Mouse (Mus musculus) induced T-regulatory cell, adult 2 months (primary cell): ENCODE results near the gene Ctdspl.

Experiments
- DNase-seq: peaks from one replicate; pipeline ENCODE4 v3.0.0-alpha.2; 2012; ENCODE audit warnings: low read depth

Ctdspl gene

DNA sequence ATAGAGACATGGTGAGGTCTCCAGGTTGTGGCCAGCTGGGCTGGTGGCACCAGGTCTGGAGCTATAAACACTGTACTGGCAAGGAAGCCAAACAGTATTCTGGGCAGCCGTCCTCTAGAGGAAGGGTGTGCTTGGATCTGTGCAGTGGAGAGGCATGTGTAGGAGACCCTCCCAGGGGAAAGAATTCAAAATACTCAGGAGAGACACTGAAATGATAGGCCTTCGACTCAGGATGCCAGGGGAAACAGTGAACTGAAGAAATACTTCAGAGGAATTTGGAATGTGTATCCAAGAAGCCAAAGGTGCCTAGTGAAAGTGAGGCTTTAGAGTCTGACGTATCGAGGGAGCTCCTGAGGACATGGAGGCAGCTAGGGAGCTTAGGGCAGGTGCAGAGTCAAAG, 23.4 kb downstream of the Ctdspl start:
- DNase-seq = no peak

- DNase-seq = no peak
Measured at GRCm38 (mm10) chr9:118950061-118950460, 23.8 kb downstream of the Ctdspl start.

GRCm38 (mm10) chr9:118950751-118951150, 24.5 kb downstream of the Ctdspl start:
- no peak for DNase-seq

- no peak for DNase-seq
Measured at GRCm38 (mm10) chr9:118951381-118951780, 25.1 kb downstream of the Ctdspl start.

GRCm38 (mm10) chr9:118952180-118952579, 25.9 kb downstream of the Ctdspl start:
- DNase-seq = no peak

DNA sequence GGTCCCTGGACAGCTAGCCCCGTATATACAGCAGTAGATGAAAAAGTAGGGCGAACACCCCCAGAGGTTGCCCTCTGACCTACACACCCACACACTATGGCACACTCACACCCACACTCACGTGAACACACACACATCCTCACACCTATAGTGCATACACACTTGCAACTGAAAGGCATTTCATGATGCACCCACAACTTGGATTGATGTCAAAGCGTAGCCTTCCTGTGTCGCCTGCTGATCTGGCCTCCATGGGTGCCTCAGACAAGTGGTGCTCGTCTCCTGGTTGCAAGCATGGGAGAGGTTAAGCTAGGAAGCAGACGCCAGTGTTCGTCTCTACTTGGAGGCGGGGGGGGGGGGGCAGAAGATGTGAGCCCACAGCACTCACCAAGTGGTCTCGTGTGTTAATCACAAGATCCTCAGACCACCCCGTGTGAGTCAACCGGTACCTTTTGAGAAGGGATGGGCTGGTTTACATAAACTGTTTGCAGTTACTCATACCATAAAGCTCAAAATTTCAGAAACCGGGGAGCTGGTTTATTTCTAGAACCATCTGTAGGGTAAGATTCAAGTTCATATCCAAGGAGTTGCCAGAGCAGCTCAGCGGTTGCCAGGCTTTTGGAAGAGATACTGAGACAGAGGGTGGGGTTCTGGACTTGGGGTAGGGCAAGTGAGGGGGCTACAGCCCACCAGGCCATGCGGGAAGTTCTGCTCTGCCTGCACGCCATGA, 27.4 kb downstream of the Ctdspl start:
- DNase-seq = no peak

- DNase-seq = no peak
Measured at GRCm38 (mm10) chr9:118958802-118959201, 32.5 kb downstream of the Ctdspl start.

DNA sequence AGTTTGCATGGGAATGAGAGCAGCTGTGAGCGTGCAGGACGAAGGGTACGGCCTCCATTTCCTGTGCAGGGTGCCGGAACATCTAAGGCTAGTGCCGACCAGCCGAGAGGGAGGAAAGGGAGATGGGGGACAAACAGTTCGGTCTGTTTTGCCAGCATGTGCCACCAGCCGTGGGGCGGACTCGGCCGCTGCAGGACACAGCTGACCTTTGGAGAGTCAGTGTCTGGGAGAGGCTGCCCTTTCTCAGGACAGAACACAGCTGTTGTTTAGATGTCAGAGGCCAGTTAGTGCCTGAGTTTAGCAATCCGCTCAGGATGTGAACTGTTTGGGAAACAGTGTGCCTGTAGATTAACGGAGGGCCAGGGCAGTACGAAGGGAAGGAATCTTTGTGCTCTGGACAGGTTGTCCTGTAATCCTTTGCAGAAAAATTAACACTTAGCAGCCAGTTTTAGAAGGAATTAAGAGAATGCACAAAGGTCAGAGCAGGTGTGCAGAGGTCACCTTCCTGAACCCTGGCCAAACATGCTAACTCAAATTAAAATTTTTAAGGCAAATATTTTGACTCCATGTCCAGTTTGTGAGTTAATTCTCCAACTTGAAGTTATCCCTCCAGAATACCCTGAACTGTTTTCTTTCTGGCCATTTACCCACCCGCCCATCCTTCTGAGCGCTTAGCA, 34.3 kb downstream of the Ctdspl start:
- DNase-seq = no peak

GRCm38 (mm10) chr9:118963149-118963548, 36.9 kb downstream of the Ctdspl start:
- no peak for DNase-seq

GRCm38 (mm10) chr9:118964263-118965034, 38.2 kb downstream of the Ctdspl start:
- no peak for DNase-seq

DNA sequence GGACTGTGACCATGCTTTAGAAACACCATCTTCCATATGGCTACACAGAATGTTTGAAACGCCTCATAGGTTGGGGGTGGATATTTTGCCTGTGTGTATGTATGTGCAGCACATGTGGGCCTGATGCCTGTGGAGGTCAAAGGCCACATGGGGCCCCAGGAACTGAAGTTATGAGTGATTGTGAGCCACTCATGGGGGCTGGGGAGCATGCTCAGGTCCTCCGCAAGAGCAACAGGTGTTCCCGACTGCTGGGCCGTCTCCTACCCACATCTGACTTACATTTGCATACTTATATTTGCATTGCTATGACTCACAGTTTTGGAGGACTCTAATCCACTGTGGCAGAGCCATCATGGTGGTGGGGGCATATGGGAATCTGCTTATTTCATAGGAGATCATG, 43.6 kb downstream of the Ctdspl start:
- no peak for DNase-seq

- DNase-seq = no peak
Measured at GRCm38 (mm10) chr9:118973028-118973427, 46.8 kb downstream of the Ctdspl start.

GRCm38 (mm10) chr9:118973566-118973965, 47.3 kb downstream of the Ctdspl start:
- no peak for DNase-seq

GRCm38 (mm10) chr9:118974148-118974547, 47.9 kb downstream of the Ctdspl start:
- DNase-seq = no peak

- DNase-seq = no peak
Measured at GRCm38 (mm10) chr9:118975211-118975671, 49.0 kb downstream of the Ctdspl start.

GRCm38 (mm10) chr9:118975758-118976157, 49.5 kb downstream of the Ctdspl start:
- DNase-seq = no peak

GRCm38 (mm10) chr9:118976561-118976960, 50.3 kb downstream of the Ctdspl start:
- DNase-seq = no peak

DNA sequence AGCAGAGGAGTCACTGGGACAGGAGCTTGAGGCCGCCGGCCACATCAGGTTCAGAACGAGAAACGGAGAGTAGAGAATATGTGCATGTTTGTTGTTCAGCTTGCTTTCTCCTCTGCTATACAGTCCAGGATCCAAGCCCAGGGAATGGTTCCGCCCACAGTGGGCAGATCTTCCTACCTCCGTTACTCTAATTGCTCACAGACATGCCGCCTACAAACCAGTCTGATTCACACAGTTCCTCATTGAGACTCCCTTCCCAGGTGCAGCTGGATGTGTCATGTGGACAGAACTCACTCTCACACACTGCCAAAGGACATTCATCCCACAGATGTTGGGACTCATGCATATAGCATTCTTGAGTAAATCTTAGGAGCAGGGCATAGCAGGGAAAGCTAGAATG, 51.2 kb downstream of the Ctdspl start:
- no peak for DNase-seq

DNA sequence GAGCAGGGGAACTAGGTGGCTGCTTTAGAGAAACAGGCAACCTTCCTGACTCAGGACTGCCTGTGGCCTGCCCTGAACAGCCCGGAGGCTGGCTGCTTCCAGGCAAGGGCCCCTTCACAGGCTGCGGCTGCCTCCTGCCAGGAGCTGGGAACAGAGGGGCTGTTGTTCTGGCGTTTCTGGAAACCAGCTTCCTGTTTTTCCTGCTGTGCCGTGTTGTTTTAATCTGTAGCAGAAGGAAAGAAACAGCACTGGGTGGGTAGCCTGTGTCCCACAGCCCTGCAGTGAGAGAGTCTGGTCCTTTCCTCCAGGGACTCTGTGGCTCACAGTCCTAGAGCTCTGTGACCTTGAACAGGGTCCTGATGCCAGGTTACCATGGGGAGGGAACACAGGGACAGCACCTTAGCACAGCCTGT, 54.2 kb downstream of the Ctdspl start:
- DNase-seq = no peak

DNA sequence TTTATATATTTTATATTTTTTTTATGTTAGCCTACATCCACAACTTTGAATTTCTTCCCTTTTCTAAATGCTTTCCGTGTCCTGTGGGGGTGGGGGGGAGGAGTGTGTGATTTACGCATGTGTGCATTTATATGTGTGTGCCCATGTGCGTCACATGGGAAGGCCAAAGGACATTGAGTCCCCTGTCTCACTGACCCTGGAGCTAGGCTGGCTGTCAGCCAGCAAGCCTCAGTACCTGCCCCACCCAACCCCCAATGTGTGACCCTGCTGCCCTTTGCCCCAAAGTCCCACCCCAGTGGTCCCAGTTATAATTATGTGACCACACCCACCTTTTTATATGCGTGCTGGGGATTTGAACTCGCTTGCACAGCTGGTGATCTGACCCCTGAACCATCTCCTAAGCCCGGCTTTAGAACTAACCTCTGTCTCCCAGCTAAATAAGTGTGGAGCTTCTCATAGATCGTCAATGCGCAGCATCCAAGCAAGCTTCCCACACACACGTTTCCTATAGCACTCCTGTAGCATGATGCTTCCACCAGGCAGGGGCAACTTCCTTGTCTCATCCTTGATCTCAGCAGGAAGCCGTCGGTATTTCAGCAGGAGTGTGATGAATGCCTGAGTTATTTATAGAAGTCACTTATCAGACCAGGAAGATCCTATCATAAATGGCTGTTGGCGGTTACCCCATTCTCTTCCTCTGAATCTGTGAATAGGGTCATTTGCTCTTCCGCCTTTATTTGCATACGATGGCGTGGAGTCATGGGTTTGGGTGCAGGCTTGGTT, 58.6 kb downstream of the Ctdspl start:
- DNase-seq = no peak

DNA sequence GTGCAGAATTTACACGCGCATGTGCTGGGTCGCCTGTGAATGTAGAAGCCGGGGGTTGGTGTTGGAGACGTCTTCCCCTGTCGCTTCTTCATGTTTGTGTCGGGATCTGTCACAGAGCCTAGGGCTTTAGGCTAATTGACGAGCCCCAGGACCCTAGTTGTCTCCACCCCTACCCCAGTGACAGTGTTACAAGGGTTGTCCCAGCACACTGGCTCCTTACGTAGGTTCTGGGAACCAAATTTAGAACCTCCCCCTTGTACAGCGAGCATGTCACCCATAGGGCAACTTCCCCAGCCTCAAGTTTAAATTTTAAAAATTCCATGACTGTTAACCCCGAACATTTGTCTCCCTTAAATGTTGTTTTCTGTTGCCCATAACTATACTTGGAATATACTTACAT, 60.0 kb downstream of the Ctdspl start:
- DNase-seq = no peak
